Mouse (Mus musculus): ENCODE results near the gene Tbx3.

The Tbx3 gene

GRCm38 (mm10) chr5:119680329-119681010 is 10.0 kb downstream of the Tbx3 start:
- no peak for DNase-seq (ENCODE audit: low spot score in 2 of 2)

- DNase-seq (ENCODE audit: low spot score in 2 of 2) = no peak
Observed at GRCm38 (mm10) chr5:119681011-119681832, 10.8 kb downstream of the Tbx3 start.

GRCm38 (mm10) chr5:119681833-119682210 is 11.4 kb downstream of the Tbx3 start:
- DNase-seq (ENCODE audit: low spot score in 2 of 2) = no peak

GRCm38 (mm10) chr5:119682646-119683515 is 12.4 kb downstream of the Tbx3 start:
- DNase-seq (ENCODE audit: low spot score in 2 of 2) = no peak

GRCm38 (mm10) chr5:119683861-119684260 is 13.4 kb downstream of the Tbx3 start:
- no peak for DNase-seq (ENCODE audit: low spot score in 2 of 2)

GRCm38 (mm10) chr5:119684701-119685391 is 14.4 kb downstream of the Tbx3 start:
- DNase-seq (ENCODE audit: low spot score in 2 of 2) = no peak

- DNase-seq (ENCODE audit: low spot score in 2 of 2) = no peak
Observed at GRCm38 (mm10) chr5:119685446-119686198, 15.2 kb downstream of the Tbx3 start.

- no peak for DNase-seq (ENCODE audit: low spot score in 2 of 2)
Observed at GRCm38 (mm10) chr5:119686199-119686964, 15.9 kb downstream of the Tbx3 start.

GRCm38 (mm10) chr5:119687005-119687855 is 16.8 kb downstream of the Tbx3 start:
- no peak for DNase-seq (ENCODE audit: low spot score in 2 of 2)

GRCm38 (mm10) chr5:119687856-119688206 is 17.4 kb downstream of the Tbx3 start:
- DNase-seq (ENCODE audit: low spot score in 2 of 2) = no peak

GRCm38 (mm10) chr5:119688306-119688705 is 17.8 kb downstream of the Tbx3 start:
- no peak for DNase-seq (ENCODE audit: low spot score in 2 of 2)

GRCm38 (mm10) chr5:119688914-119689420 is 18.5 kb downstream of the Tbx3 start:
- DNase-seq (ENCODE audit: low spot score in 2 of 2) = no peak

- no peak for DNase-seq (ENCODE audit: low spot score in 2 of 2)
Observed at GRCm38 (mm10) chr5:119689501-119689900, 19.0 kb downstream of the Tbx3 start.

- DNase-seq (ENCODE audit: low spot score in 2 of 2) = peak; percentile 39 to 66
Observed at GRCm38 (mm10) chr5:119691075-119691474, 20.6 kb downstream of the Tbx3 start.

GRCm38 (mm10) chr5:119692425-119692824 is 22.0 kb downstream of the Tbx3 start:
- no peak for DNase-seq (ENCODE audit: low spot score in 2 of 2)

- no peak for DNase-seq (ENCODE audit: low spot score in 2 of 2)
Observed at GRCm38 (mm10) chr5:119694914-119695313, 24.4 kb downstream of the Tbx3 start.

GRCm38 (mm10) chr5:119703031-119703430 is 32.6 kb downstream of the Tbx3 start:
- no peak for DNase-seq (ENCODE audit: low spot score in 2 of 2)

- DNase-seq (ENCODE audit: low spot score in 2 of 2) = no peak
Observed at GRCm38 (mm10) chr5:119704900-119705299, 34.4 kb downstream of the Tbx3 start.

- DNase-seq (ENCODE audit: low spot score in 2 of 2) = no peak
Observed at GRCm38 (mm10) chr5:119706467-119706866, 36.0 kb downstream of the Tbx3 start.

Measured in spleen, postnatal 10 days (tissue).